Mouse (Mus musculus) heart, adult 2 months (tissue): ENCODE data around the gene Pradc1. TPM values are rescaled to one million over a fixed set of nuclear protein-coding genes. Genes with fewer than 3 reads are reported as not detected.

ENCODE experiments used
- DNase-seq, 2 experiments: peaks; one replicate each; pipeline ENCODE4 v3.0.0; 2021
- H3K27ac ChIP-seq: fragments of 200-600 bp; 2 replicates; pipeline ENCODE4 v1.8.1; 2022
- H3K27me3 ChIP-seq: fragments of 200-500 bp; 2 replicates; pipeline ENCODE4 v1.6.1; 2012; ENCODE audit warnings: mild to moderate bottlenecking, low read length, inconsistent platforms, mixed read lengths; ENCODE audit not compliant: control insufficient read depth, insufficient read depth
- H3K36me3 ChIP-seq: fragments of 200-500 bp; 2 replicates; pipeline ENCODE4 v1.6.1; 2012; ENCODE audit warnings: low read length, inconsistent platforms; ENCODE audit not compliant: control insufficient read depth, insufficient read depth
- H3K4me1 ChIP-seq: fragments of 200-500 bp; 2 replicates; pipeline ENCODE4 v1.6.1; 2011; ENCODE audit warnings: low read length; ENCODE audit not compliant: control insufficient read depth, insufficient read depth
- H3K4me3 ChIP-seq: fragments of 200-600 bp; 2 replicates; pipeline ENCODE4 v1.8.1; 2022
- H3K79me2 ChIP-seq: fragments of 200-500 bp; replicated peaks from 2 replicates; pipeline ENCODE4 v1.6.1; 2012; ENCODE audit warnings: mild to moderate bottlenecking, inconsistent platforms, low read length, moderate library complexity, mixed read lengths; ENCODE audit not compliant: control insufficient read depth, insufficient read depth
- H3K9ac ChIP-seq: fragments of 200-500 bp; 2 replicates; pipeline ENCODE4 v1.6.1; 2012; ENCODE audit warnings: low read depth, mild to moderate bottlenecking, control low read depth, inconsistent platforms, low read length, mixed read lengths
- CTCF ChIP-seq: fragments of 200-600 bp; IDR thresholded peaks from 2 replicates; pipeline ENCODE4 v1.8.1; 2022; ENCODE audit warnings: antibody characterized with exemption, mild to moderate bottlenecking, moderate library complexity
- EP300 ChIP-seq: fragments of 200-500 bp; IDR thresholded peaks from 2 replicates; pipeline ENCODE4 v1.6.1; 2011; ENCODE audit warnings: low read depth, low read length, control low read depth; ENCODE audit not compliant: insufficient read depth
- POLR2A ChIP-seq: fragments of 200-500 bp; IDR thresholded peaks from 2 replicates; pipeline ENCODE4 v1.6.1; 2011; ENCODE audit warnings: mild to moderate bottlenecking, low read depth, low read length, control low read depth; ENCODE audit not compliant: insufficient read depth
- WGBS: fragments of 180-500 bp; shearing (Covaris S2); methylation state at CpG from one replicate; pipeline ENCODE4 v1.1.7; 2018; 5-methylcytosine and 5-hydroxymethylcytosine counted together
- intact Hi-C: fragments of 180-260 bp; cut with DNase I; formaldehyde crosslinking; loops from one replicate; pipeline ENCODE4 v1.15.1; 2025
- polyA plus RNA-seq: library from polyadenylated mRNA; depleted of rRNA; stranded (reverse); fragments of >200 nt; gene quantifications from 2 replicates; pipeline ENCODE4 v1.2.3, GENCODE M21; 2012
- total RNA-seq, 2 experiments: library from RNA; stranded (reverse); gene quantifications; 2 replicates each; pipeline ENCODE4 v1.2.3; 2021

Gene Pradc1
- total and polyA plus RNA-seq, 3 experiments = 8.9 to 22.4 (median 11.0) TPM

GRCm38 (mm10) chr6:85489717-85490116 is 37.9 kb upstream of the Pradc1 start:
- Histone ChIP-seq H3K36me3 (no peaks in the 10 kb centered on the region), H3K9ac (no peak overlapping the region), H3K79me2 (no peaks in the 10 kb centered on the region), H3K27ac (no peak overlapping the region), H3K27me3 (peaks cover under 1% of the 10 kb centered on the region; the same call in 1 of the 2 replicates), H3K4me1 (no peaks in the 10 kb centered on the region), H3K4me3 (no peak overlapping the region)
- DNase-seq = no peak
- 73% methylated on average over 3 of the region's 3 CpGs for WGBS
- TF ChIP-seq EP300 (no peak), POLR2A (no peak), CTCF (no peak)
- intact Hi-C loops = no loop called here

GRCm38 (mm10) chr6:85488510-85488909 is 36.7 kb upstream of the Pradc1 start:
- peaks cover 6% of the 10 kb centered on the region; the same call in 1 of the 2 replicates for H3K27me3 ChIP-seq
- H3K79me2 ChIP-seq = no peaks in the 10 kb centered on the region
- no peak overlapping the region for H3K9ac ChIP-seq
- 69% methylated on average over 4 of the region's 4 CpGs for WGBS
- H3K4me1 ChIP-seq = no peaks in the 10 kb centered on the region
- H3K36me3 ChIP-seq = no peaks in the 10 kb centered on the region
- no peak overlapping the region for H3K27ac ChIP-seq
- no peak overlapping the region for H3K4me3 ChIP-seq
- intact Hi-C loops = no loop called here
- no peak for DNase-seq
- TF ChIP-seq CTCF (no peak), EP300 (no peak), POLR2A (no peak)

GRCm38 (mm10) chr6:85485738-85486137 is 34.0 kb upstream of the Pradc1 start:
- Histone ChIP-seq H3K4me3 (no peak overlapping the region), H3K4me1 (no peaks in the 10 kb centered on the region), H3K27ac (no peak overlapping the region), H3K79me2 (no peaks in the 10 kb centered on the region), H3K27me3 (peaks cover 13% of the 10 kb centered on the region; the same call in 1 of the 2 replicates), H3K36me3 (no peaks in the 10 kb centered on the region), H3K9ac (no peak overlapping the region)
- intact Hi-C loops = no loop called here
- no peak for TF ChIP-seq CTCF
- TF ChIP-seq EP300 = no peak
- no peak for TF ChIP-seq POLR2A
- DNase-seq = no peak
- 67% methylated on average over 2 of the region's 2 CpGs for WGBS

GRCm38 (mm10) chr6:85483843-85484721 is 32.3 kb upstream of the Pradc1 start:
- H3K27me3 ChIP-seq = peaks cover 14% of the 10 kb centered on the region; the same call in 1 of the 2 replicates
- intact Hi-C loops = no loop called here
- WGBS = 5% methylated on average over 92 of the region's 92 CpGs
- no peak for TF ChIP-seq POLR2A
- no peak for TF ChIP-seq EP300
- TF ChIP-seq CTCF = no peak
- DNase-seq = no peak
- no peaks in the 10 kb centered on the region for H3K79me2 ChIP-seq
- no peak overlapping the region for H3K4me3 ChIP-seq
- H3K9ac ChIP-seq = no peak overlapping the region
- H3K27ac ChIP-seq = no peak overlapping the region
- no peaks in the 10 kb centered on the region for H3K4me1 ChIP-seq
- H3K36me3 ChIP-seq = no peaks in the 10 kb centered on the region

- Histone ChIP-seq H3K9ac (no peak overlapping the region), H3K4me1 (no peaks in the 10 kb centered on the region), H3K27ac (no peak overlapping the region), H3K27me3 (peaks cover 17% of the 10 kb centered on the region; the same call in 1 of the 2 replicates), H3K79me2 (no peaks in the 10 kb centered on the region), H3K36me3 (no peaks in the 10 kb centered on the region), H3K4me3 (no peak overlapping the region)
- WGBS = 67% methylated on average over 16 of the region's 16 CpGs
- intact Hi-C loops = no loop called here
- DNase-seq = no peak
- no peak for TF ChIP-seq POLR2A
- no peak for TF ChIP-seq CTCF
- no peak for TF ChIP-seq EP300
These were observed 28.9 kb upstream of the Pradc1 start for GRCm38 (mm10) chr6:85480685-85481084.

- WGBS = 70% methylated on average over 5 of the region's 5 CpGs
- H3K79me2 ChIP-seq = no peaks in the 10 kb centered on the region
- no peak for TF ChIP-seq EP300
- H3K27ac ChIP-seq = no peak overlapping the region
- no peaks in the 10 kb centered on the region for H3K4me1 ChIP-seq
- H3K36me3 ChIP-seq = no peaks in the 10 kb centered on the region
- peaks cover 17% of the 10 kb centered on the region; the same call in 1 of the 2 replicates for H3K27me3 ChIP-seq
- no peak overlapping the region for H3K9ac ChIP-seq
- no peak for DNase-seq
- no peak overlapping the region for H3K4me3 ChIP-seq
- intact Hi-C loops = no loop called here
These were observed 28.2 kb upstream of the Pradc1 start for GRCm38 (mm10) chr6:85479979-85480378.
